Mouse (Mus musculus) gastrocnemius, adult 2 months (tissue): Measurements from ENCODE around the gene Gm5129. TPM values are rescaled to one million over a fixed set of nuclear protein-coding genes. Genes with fewer than 3 reads are reported as not detected.
"Not testable (repeated sequence)": the region's sequence is repeated elsewhere in the genome, so short reads cannot be mapped to it uniquely, and the experiment has no call there.

Experiments
- DNase-seq: peaks from one replicate; pipeline ENCODE4 v3.0.0; 2022
- H3K27ac ChIP-seq: fragments of 200-600 bp; 2 replicates; pipeline ENCODE4 v1.8.1; 2022; ENCODE audit warnings: mild to moderate bottlenecking
- H3K4me3 ChIP-seq: fragments of 200-600 bp; 2 replicates; pipeline ENCODE4 v1.8.1; 2022; ENCODE audit warnings: mild to moderate bottlenecking, moderate library complexity
- CTCF ChIP-seq: fragments of 200-600 bp; IDR thresholded peaks from 2 replicates; pipeline ENCODE4 v1.8.1; 2022; ENCODE audit warnings: antibody characterized with exemption, mild to moderate bottlenecking, moderate library complexity
- intact Hi-C: fragments of 180-260 bp; cut with DNase I; formaldehyde crosslinking; loops from one replicate; pipeline ENCODE4 v1.15.1; 2025
- total RNA-seq, 2 experiments: library from RNA; stranded (reverse); gene quantifications; 2 replicates each; pipeline ENCODE4 v1.2.3; 2021

Gene Gm5129
- total RNA-seq, 2 experiments from 2014 or later = not detected

- intact Hi-C loops = no loop called here
- TF ChIP-seq CTCF = no peak
- DNase-seq = no peak
- peak overlapping the region; percentile 51 for H3K27ac ChIP-seq
- H3K4me3 ChIP-seq = no peak overlapping the region
These were observed 11.9 kb upstream of the Gm5129 start for GRCm38 (mm10) chr5:29747661-29748060.

GRCm38 (mm10) chr5:29741093-29741492 lies 5.4 kb upstream of the Gm5129 start:
- intact Hi-C loops = no loop called here
- DNase-seq = no peak
- Histone ChIP-seq H3K27ac (peak overlapping the region; percentile 57), H3K4me3 (peak overlapping the region; percentile 14)
- TF ChIP-seq CTCF = no peak

GRCm38 (mm10) chr5:29740651-29741050 lies 4.9 kb upstream of the Gm5129 start:
- Histone ChIP-seq H3K4me3 (peak overlapping the region; percentile 14; the same call in 1 of the 2 replicates), H3K27ac (peak overlapping the region; percentile 57)
- DNase-seq = no peak
- intact Hi-C loops = no loop called here
- no peak for TF ChIP-seq CTCF

GRCm38 (mm10) chr5:29738076-29738475 lies 2.3 kb upstream of the Gm5129 start:
- intact Hi-C loops = no loop called here
- Histone ChIP-seq H3K4me3 (peak overlapping the region; percentile 86), H3K27ac (peak overlapping the region; percentile 98; the same call in 1 of the 2 replicates)
- DNase-seq = no peak
- no peak for TF ChIP-seq CTCF

GRCm38 (mm10) chr5:29737471-29737870 lies 1.7 kb upstream of the Gm5129 start:
- H3K4me3 ChIP-seq = peak overlapping the region; percentile 86
- intact Hi-C loops = no loop called here
- no peak for TF ChIP-seq CTCF
- no peak for DNase-seq
- H3K27ac ChIP-seq = peak overlapping the region; percentile 98

- Histone ChIP-seq H3K27ac (peak overlapping the region; percentile 98), H3K4me3 (peak overlapping the region; percentile 86)
- TF ChIP-seq CTCF = no peak
- DNase-seq = peak; percentile 21
- intact Hi-C loops = no loop called here
These were observed 1.2 kb upstream of the Gm5129 start for GRCm38 (mm10) chr5:29736942-29737341.

- peak; percentile 85 for DNase-seq
These were observed 551 bp upstream of the Gm5129 start for GRCm38 (mm10) chr5:29736073-29736900.

GRCm38 (mm10) chr5:29734831-29735510 lies 765 bp downstream of the Gm5129 start:
- TF ChIP-seq CTCF = no peak
- Histone ChIP-seq H3K4me3 (peak overlapping the region; percentile 86), H3K27ac (peak overlapping the region; percentile 98)
- no peak for DNase-seq
- intact Hi-C loops = no loop called here

More at GRCm38 (mm10) chr5:29736073-29736900, 551 bp upstream of the Gm5129 start:
- intact Hi-C loops = no loop called here
- TF ChIP-seq CTCF = no peak
- Histone ChIP-seq H3K4me3 (peak overlapping the region; percentile 86), H3K27ac (peak overlapping the region; percentile 98)

- H3K27ac ChIP-seq, DNase-seq, H3K4me3 ChIP-seq, intact Hi-C loops: not testable (repeated sequence)
These were observed 9.7 kb downstream of the Gm5129 start for GRCm38 (mm10) chr5:29726070-29726469.

- no peak for DNase-seq
- intact Hi-C loops = no loop called here
- H3K27ac ChIP-seq = no peak overlapping the region
- no peak overlapping the region for H3K4me3 ChIP-seq
- no peak for TF ChIP-seq CTCF
These were observed 10.4 kb downstream of the Gm5129 start for GRCm38 (mm10) chr5:29725369-29725768.

- H3K4me3 ChIP-seq = no peak overlapping the region
- DNase-seq = no peak
- intact Hi-C loops = no loop called here
- H3K27ac ChIP-seq = no peak overlapping the region
- TF ChIP-seq CTCF = no peak
These were observed 14.6 kb downstream of the Gm5129 start for GRCm38 (mm10) chr5:29721159-29721558.

GRCm38 (mm10) chr5:29712906-29713305 lies 22.8 kb downstream of the Gm5129 start:
- Histone ChIP-seq H3K27ac (no peak overlapping the region), H3K4me3 (no peak overlapping the region)
- intact Hi-C loops = no loop called here
- DNase-seq = no peak
- no peak for TF ChIP-seq CTCF

GRCm38 (mm10) chr5:29711631-29712030 lies 24.1 kb downstream of the Gm5129 start:
- DNase-seq = no peak
- Histone ChIP-seq H3K4me3 (no peak overlapping the region), H3K27ac (no peak overlapping the region)
- no peak for TF ChIP-seq CTCF
- intact Hi-C loops = no loop called here
